Mouse (Mus musculus): Measurements from ENCODE around the gene Eml5.

- no peak for TF ChIP-seq CHD2 (IDR thresholded peaks at IDR 0.05; ENCODE audit: low read depth, low read length)
- TF ChIP-seq MAFK (IDR thresholded peaks at IDR 0.05; ENCODE audit: insufficient read depth, low read depth, low read length), result no peak
These were observed 31.6 kb upstream of the Eml5 start for GRCm38 (mm10) chr12:98932856-98933255.

All from ES-E14 (cell line).